Mouse (Mus musculus): Measurements from ENCODE around the gene Cfap58. TPM values are rescaled to one million over a fixed set of nuclear protein-coding genes. Genes with fewer than 3 reads are reported as not detected.

The Cfap58 gene
- total RNA-seq, 2 experiments from 2014 or later = 0.39 to 0.59 TPM

GRCm38 (mm10) chr19:48047315-48047714, 109.8 kb downstream of the Cfap58 start:
- no peak for DNase-seq (ENCODE audit: extremely low spot score in 1 of 2, low spot score in 1 of 2)

GRCm38 (mm10) chr19:48049361-48049760, 111.9 kb downstream of the Cfap58 start:
- DNase-seq (ENCODE audit: extremely low spot score in 1 of 2, low spot score in 1 of 2) = no peak

GRCm38 (mm10) chr19:48063289-48063688, 125.8 kb downstream of the Cfap58 start:
- DNase-seq (ENCODE audit: extremely low spot score in 1 of 2, low spot score in 1 of 2) = no peak

GRCm38 (mm10) chr19:48079718-48080117, 142.2 kb downstream of the Cfap58 start:
- DNase-seq (ENCODE audit: extremely low spot score in 1 of 2, low spot score in 1 of 2) = no peak

GRCm38 (mm10) chr19:48081456-48081855, 144.0 kb downstream of the Cfap58 start:
- DNase-seq (ENCODE audit: extremely low spot score in 1 of 2, low spot score in 1 of 2) = no peak

Small RNAs within 50 kb of the gene (microRNA-seq; reads per million reads assigned to microRNA genes)
- gene Gm22240 = 0 reads per million in 2 experiments

Other genes with a start within 250 kb of the Cfap58 start
- gene Col17a1, start 245.6 kb upstream of the Cfap58 start, total RNA-seq (2021) = under 1 TPM in 1 of 2 experiments, not detected in 1; 0.15 TPM
- 100 to 1,000 TPM in 1 of 2 experiments, 10 to 100 TPM in 1; 98.3 to 103 TPM for gene Sfr1, start 206.0 kb upstream of the Cfap58 start, total RNA-seq (2021)
- 10 to 100 TPM; 55.2 to 63.5 TPM for gene Gsto1, start 82.7 kb upstream of the Cfap58 start, total RNA-seq (2021)
- gene Gsto2, start 72.1 kb upstream of the Cfap58 start, total RNA-seq (2021) = 1 to 10 TPM; 2.2 to 2.4 TPM
- gene Cfap43, start 18.4 kb upstream of the Cfap58 start, total RNA-seq (2021) = 1 to 10 TPM in 1 of 2 experiments, under 1 TPM in 1; 0.74 to 1.3 TPM
- gene Itprip, start 18.4 kb upstream of the Cfap58 start, total RNA-seq (2021) = 1 to 10 TPM; 1.0 to 1.2 TPM

Measured in layer of hippocampus, postnatal 25 days (tissue).